Mouse (Mus musculus): ENCODE data around the gene Rac1.

GRCm38 (mm10) chr5:143561009-143561408 lies 33.2 kb upstream of the Rac1 start:
- TF ChIP-seq POLR2A (IDR thresholded peaks at IDR 0.05; ENCODE audit: insufficient read length, low read depth): no peak
- TF ChIP-seq MAX (IDR thresholded peaks at IDR 0.05; ENCODE audit: low read depth): no peak
- TF ChIP-seq USF1 (IDR thresholded peaks at IDR 0.05; ENCODE audit: low read depth): no peak
- TF ChIP-seq MYOD1 (IDR thresholded peaks at IDR 0.05; ENCODE audit: control insufficient read depth in 1 of 3, insufficient read length in 2 of 3, low read depth in 2 of 3): no peak
- TF ChIP-seq E2F4 (IDR thresholded peaks at IDR 0.05; ENCODE audit: insufficient read depth): no peak
